Mouse (Mus musculus): ENCODE measurements around the gene Kdm6b. TPM values are rescaled to one million over a fixed set of nuclear protein-coding genes. Genes with fewer than 3 reads are reported as not detected.

Gene Kdm6b
- total and polyA plus RNA-seq, 2 experiments from 2014 or later: 10.5 to 20.5 TPM

DNA sequence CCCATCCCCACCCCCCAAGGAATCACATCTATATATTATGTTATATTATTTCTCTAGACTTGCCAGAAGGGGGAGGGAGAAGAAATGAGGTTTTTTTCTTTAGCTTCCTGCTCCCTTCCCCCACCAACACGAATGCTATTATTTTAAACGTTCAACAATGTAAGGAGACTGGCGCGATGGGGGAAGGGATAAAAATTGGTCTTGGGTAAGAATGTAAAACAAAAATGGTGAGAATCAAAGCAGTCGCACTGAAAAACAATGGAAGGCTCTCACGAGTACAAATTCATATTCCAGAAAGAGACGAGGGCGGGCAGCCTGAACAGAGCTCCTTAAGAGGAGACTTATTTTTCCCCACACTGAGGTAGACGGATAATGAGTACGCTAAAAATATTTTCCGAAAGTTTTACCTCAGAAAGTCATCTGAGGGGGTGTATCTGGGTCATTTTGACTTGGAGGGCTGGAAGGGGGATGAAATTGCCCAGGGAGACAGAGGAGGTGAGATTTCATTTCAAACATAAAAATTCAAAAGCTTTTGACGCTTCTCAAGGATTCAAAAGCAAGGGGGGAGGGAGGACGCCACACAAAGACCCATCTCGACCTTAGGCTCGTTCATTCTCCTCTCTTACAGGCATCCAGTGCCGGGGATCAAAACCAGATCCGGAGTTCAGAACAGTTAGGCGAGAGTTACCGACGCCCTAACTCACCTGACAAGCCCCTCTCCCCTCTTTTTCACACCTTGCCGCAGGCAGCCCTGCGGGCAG is 46.4 kb downstream of the Kdm6b start:
- Histone ChIP-seq H3K27ac (peak overlapping the region; percentile 88), H3K9me3 (ENCODE audit: low read length) (no peaks in the 10 kb centered on the region), H3K27me3 (ENCODE audit: insufficient read depth, low read length) (no peaks in the 10 kb centered on the region), H3K36me3 (ENCODE audit: insufficient read depth, low read length) (peaks cover 3% of the 10 kb centered on the region; the same call in 1 of the 2 replicates), H3K4me1 (ENCODE audit: insufficient read depth, low read length) (peaks cover 29% of the 10 kb centered on the region), H3K4me3 (ENCODE audit: low read length) (peak overlapping the region; percentile 79), H3K4me2 (ENCODE audit: low read depth, low read length) (peak overlapping the region; percentile 93), H3K9ac (replicated peaks; ENCODE audit: low read length) (peak overlapping the region; percentile 99)
- no peak for DNase-seq (ENCODE audit: low spot score)
- under 1% methylated on average over 22 of the region's 22 CpGs for WGBS
- TF ChIP-seq CTCF (IDR thresholded peaks at IDR 0.05; ENCODE audit: low read depth): no peak
- no peak for ATAC-seq

- Histone ChIP-seq H3K27me3 (ENCODE audit: insufficient read depth, low read length) (no peaks in the 10 kb centered on the region), H3K4me2 (ENCODE audit: low read depth, low read length) (peak overlapping the region; percentile 93), H3K9me3 (ENCODE audit: low read length) (no peaks in the 10 kb centered on the region), H3K4me1 (ENCODE audit: insufficient read depth, low read length) (peaks cover 28% of the 10 kb centered on the region), H3K9ac (replicated peaks; ENCODE audit: low read length) (peak overlapping the region; percentile 99), H3K4me3 (ENCODE audit: low read length) (peak overlapping the region; percentile 79), H3K36me3 (ENCODE audit: insufficient read depth, low read length) (peaks cover 7% of the 10 kb centered on the region; the same call in 1 of the 2 replicates), H3K27ac (peak overlapping the region; percentile 88)
- TF ChIP-seq CTCF (IDR thresholded peaks at IDR 0.05; ENCODE audit: low read depth): peak; percentile 31
- ATAC-seq: peak; percentile 81
- DNase-seq (ENCODE audit: low spot score): peak; percentile 97
- WGBS: 1% methylated on average over 26 of the region's 26 CpGs
Measured at GRCm38 (mm10) chr11:69366157-69366854, 47.2 kb downstream of the Kdm6b start.

DNA sequence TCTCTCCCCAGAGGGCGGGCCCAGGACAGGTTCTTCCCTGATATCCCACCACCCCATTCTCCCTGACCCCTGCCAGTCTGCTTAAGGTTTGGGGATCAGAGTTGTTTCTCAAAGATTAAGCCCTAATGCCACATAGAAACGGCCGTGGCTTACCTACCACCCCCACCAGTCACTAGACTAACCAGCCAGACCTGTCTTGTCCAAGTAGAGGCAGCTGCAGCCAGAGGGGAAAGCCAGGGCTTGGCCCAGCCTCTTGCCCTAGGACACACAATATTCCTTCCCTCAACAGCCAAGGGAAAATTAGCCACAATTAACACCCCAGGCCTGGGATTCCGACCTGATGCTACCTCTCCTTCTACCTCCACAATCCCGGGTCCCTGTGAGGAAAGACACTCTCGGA is 47.8 kb downstream of the Kdm6b start:
- H3K36me3 ChIP-seq (ENCODE audit: insufficient read depth, low read length): peaks cover 13% of the 10 kb centered on the region; the same call in 1 of the 2 replicates
- peak overlapping the region; percentile 88 for H3K27ac ChIP-seq
- no peak for TF ChIP-seq CTCF (IDR thresholded peaks at IDR 0.05; ENCODE audit: low read depth)
- no peaks in the 10 kb centered on the region for H3K9me3 ChIP-seq (ENCODE audit: low read length)
- H3K9ac ChIP-seq (replicated peaks; ENCODE audit: low read length): peak overlapping the region; percentile 35
- H3K27me3 ChIP-seq (ENCODE audit: insufficient read depth, low read length): no peaks in the 10 kb centered on the region
- H3K4me2 ChIP-seq (ENCODE audit: low read depth, low read length): peak overlapping the region; percentile 93
- WGBS: 22% methylated on average over 6 of the region's 6 CpGs
- DNase-seq (ENCODE audit: low spot score) (no peak), ATAC-seq (no peak)
- H3K4me3 ChIP-seq (ENCODE audit: low read length): peak overlapping the region; percentile 79
- H3K4me1 ChIP-seq (ENCODE audit: insufficient read depth, low read length): peaks cover 23% of the 10 kb centered on the region

- Histone ChIP-seq H3K9ac (replicated peaks; ENCODE audit: low read length) (no peak overlapping the region), H3K4me1 (ENCODE audit: insufficient read depth, low read length) (peaks cover 21% of the 10 kb centered on the region), H3K9me3 (ENCODE audit: low read length) (no peaks in the 10 kb centered on the region), H3K27me3 (ENCODE audit: insufficient read depth, low read length) (no peaks in the 10 kb centered on the region), H3K4me3 (ENCODE audit: low read length) (0 out of 2 replicates have a peak overlapping the region, but pooled peaks have one; percentile 2), H3K36me3 (ENCODE audit: insufficient read depth, low read length) (peaks cover 20% of the 10 kb centered on the region), H3K27ac (peak overlapping the region; percentile 88), H3K4me2 (ENCODE audit: low read depth, low read length) (peak overlapping the region; percentile 93)
- WGBS: 3% methylated on average over 6 of the region's 6 CpGs
- TF ChIP-seq CTCF (IDR thresholded peaks at IDR 0.05; ENCODE audit: low read depth): 0 out of 2 replicates have a peak, but pooled peaks have one; percentile 8
- ATAC-seq: peak; percentile 76
- DNase-seq (ENCODE audit: low spot score): peak; percentile 94
Measured at GRCm38 (mm10) chr11:69364910-69365309, 48.6 kb downstream of the Kdm6b start.

GRCm38 (mm10) chr11:69364376-69364775 is 49.1 kb downstream of the Kdm6b start:
- 32% methylated on average over 8 of the region's 8 CpGs for WGBS
- Histone ChIP-seq H3K4me1 (ENCODE audit: insufficient read depth, low read length) (peaks cover 21% of the 10 kb centered on the region), H3K36me3 (ENCODE audit: insufficient read depth, low read length) (peaks cover 26% of the 10 kb centered on the region), H3K4me2 (ENCODE audit: low read depth, low read length) (peak overlapping the region; percentile 93), H3K9me3 (ENCODE audit: low read length) (no peaks in the 10 kb centered on the region), H3K4me3 (ENCODE audit: low read length) (0 out of 2 replicates have a peak overlapping the region, but pooled peaks have one; percentile 2), H3K9ac (replicated peaks; ENCODE audit: low read length) (0 out of 2 replicates have a peak overlapping the region, but pooled peaks have one; percentile 28), H3K27me3 (ENCODE audit: insufficient read depth, low read length) (no peaks in the 10 kb centered on the region), H3K27ac (peak overlapping the region; percentile 88)
- no peak for TF ChIP-seq CTCF (IDR thresholded peaks at IDR 0.05; ENCODE audit: low read depth)
- ATAC-seq (no peak), DNase-seq (ENCODE audit: low spot score) (no peak)

- no peak overlapping the region for H3K27ac ChIP-seq
- ATAC-seq: no peak
- no peak overlapping the region for H3K9ac ChIP-seq (replicated peaks; ENCODE audit: low read length)
- 0 out of 2 replicates have a peak, but pooled peaks have one; percentile 4 for TF ChIP-seq CTCF (IDR thresholded peaks at IDR 0.05; ENCODE audit: low read depth)
- H3K36me3 ChIP-seq (ENCODE audit: insufficient read depth, low read length): peaks cover 45% of the 10 kb centered on the region
- DNase-seq (ENCODE audit: low spot score): no peak
- WGBS: 78% methylated on average over 2 of the region's 2 CpGs
- H3K9me3 ChIP-seq (ENCODE audit: low read length): no peaks in the 10 kb centered on the region
- H3K27me3 ChIP-seq (ENCODE audit: insufficient read depth, low read length): no peaks in the 10 kb centered on the region
- no peak overlapping the region for H3K4me2 ChIP-seq (ENCODE audit: low read depth, low read length)
- H3K4me1 ChIP-seq (ENCODE audit: insufficient read depth, low read length): peaks cover 21% of the 10 kb centered on the region
- H3K4me3 ChIP-seq (ENCODE audit: low read length): no peak overlapping the region
Measured at GRCm38 (mm10) chr11:69362479-69362878, 51.0 kb downstream of the Kdm6b start.

Measured in hindbrain, postnatal 0 days (tissue).